Mouse (Mus musculus) liver, adult 2 months (tissue): ENCODE measurements around the gene Ctbp1.

ENCODE experiments used
- CTCF ChIP-seq: fragments of 200-500 bp; IDR thresholded peaks from 2 replicates; pipeline ENCODE4 v1.5.1; 2011; ENCODE audit warnings: low read depth, low read length, control low read depth
- POLR2A ChIP-seq: fragments of 200-500 bp; IDR thresholded peaks from 2 replicates; pipeline ENCODE4 v1.6.1; 2011; ENCODE audit warnings: low read length, control low read depth; ENCODE audit not compliant: insufficient read depth; ENCODE audit errors: extremely low read depth

- no peak for TF ChIP-seq CTCF
- no peak for TF ChIP-seq POLR2A
Measured at GRCm38 (mm10) chr5:33239934-33240333, 34.9 kb downstream of the Ctbp1 start.
